Mouse (Mus musculus) heart, postnatal 0 days (tissue): ENCODE results near the gene Prkag2. TPM values are rescaled to one million over a fixed set of nuclear protein-coding genes. Genes with fewer than 3 reads are reported as not detected.

Source experiments
- ATAC-seq: fragments of 200-750 bp; cut with Nextera tagmentation; 2 replicates; pipeline ENCODE4 v1.8.0; 2017; ENCODE audit warnings: low read depth, moderate number of reproducible peaks, moderate library complexity; ENCODE audit not compliant: insufficient read depth
- DNase-seq: peaks from one replicate; pipeline ENCODE4 v3.0.0-alpha.2; 2016; ENCODE audit warnings: low spot score
- H3K27ac ChIP-seq: fragments of 300-500 bp; sonication (generic); 2 replicates; pipeline ENCODE4 v1.5.1; 2014; ENCODE audit warnings: low read depth, mild to moderate bottlenecking
- H3K27me3 ChIP-seq: fragments of 300-500 bp; sonication (generic); 2 replicates; pipeline ENCODE4 v1.6.1; 2014; ENCODE audit warnings: low read length, mixed read lengths; ENCODE audit not compliant: control insufficient read depth, insufficient read depth
- H3K36me3 ChIP-seq: fragments of 300-500 bp; sonication (generic); replicated peaks from 2 replicates; pipeline ENCODE4 v1.6.1; 2014; ENCODE audit warnings: low read length, mixed read lengths; ENCODE audit not compliant: control insufficient read depth, insufficient read depth
- H3K4me1 ChIP-seq: fragments of 300-500 bp; sonication (generic); 2 replicates; pipeline ENCODE4 v1.6.1; 2014; ENCODE audit warnings: antibody characterized with exemption; ENCODE audit not compliant: control insufficient read depth, insufficient read depth
- H3K4me2 ChIP-seq: fragments of 300-500 bp; sonication (generic); 2 replicates; pipeline ENCODE4 v1.6.1; 2014; ENCODE audit warnings: low read depth, mild to moderate bottlenecking, low read length, moderate library complexity
- H3K4me3 ChIP-seq: fragments of 300-500 bp; sonication (generic); 2 replicates; pipeline ENCODE4 v1.5.1; 2014; ENCODE audit warnings: low read depth, low read length
- H3K9ac ChIP-seq: fragments of 300-500 bp; sonication (generic); replicated peaks from 2 replicates; pipeline ENCODE4 v1.6.1; 2014; ENCODE audit warnings: low read depth, low read length, mixed read lengths
- H3K9me3 ChIP-seq: fragments of 300-500 bp; sonication (generic); replicated peaks from 2 replicates; pipeline ENCODE4 v1.6.1; 2016; ENCODE audit warnings: low read length; ENCODE audit not compliant: control insufficient read depth
- CTCF ChIP-seq: IDR thresholded peaks from 2 replicates; pipeline ENCODE4 v1.5.1; 2016; ENCODE audit warnings: antibody characterized with exemption, control low read depth, low read depth
- EP300 ChIP-seq: IDR thresholded peaks from 2 replicates; pipeline ENCODE4 v1.6.1; 2016; ENCODE audit warnings: antibody characterized with exemption, low read depth
- WGBS: fragments of 180-500 bp; shearing (Covaris S2); extraction: QIAGEN DNeasy Blood & Tissue Kit; methylation state at CpG from one replicate; pipeline ENCODE4 v1.1.7; 2014; 5-methylcytosine and 5-hydroxymethylcytosine counted together
- polyA plus RNA-seq: library from polyadenylated mRNA; unstranded; fragments of >200 nt; fragmentation: Nextera tagmentation; extraction: Ambion mirVana; gene quantifications from 2 replicates; pipeline ENCODE4 v1.2.1, GENCODE M21; 2015
- total RNA-seq: library from RNA; depleted of rRNA; stranded (reverse); fragments of >200 nt; gene quantifications from 2 replicates; pipeline ENCODE4 v1.2.3, GENCODE M21; 2014; ENCODE audit warnings: low replicate concordance

The Prkag2 gene
- total and polyA plus RNA-seq, 2 experiments from 2014 or later = 62.9 to 121 TPM

DNA sequence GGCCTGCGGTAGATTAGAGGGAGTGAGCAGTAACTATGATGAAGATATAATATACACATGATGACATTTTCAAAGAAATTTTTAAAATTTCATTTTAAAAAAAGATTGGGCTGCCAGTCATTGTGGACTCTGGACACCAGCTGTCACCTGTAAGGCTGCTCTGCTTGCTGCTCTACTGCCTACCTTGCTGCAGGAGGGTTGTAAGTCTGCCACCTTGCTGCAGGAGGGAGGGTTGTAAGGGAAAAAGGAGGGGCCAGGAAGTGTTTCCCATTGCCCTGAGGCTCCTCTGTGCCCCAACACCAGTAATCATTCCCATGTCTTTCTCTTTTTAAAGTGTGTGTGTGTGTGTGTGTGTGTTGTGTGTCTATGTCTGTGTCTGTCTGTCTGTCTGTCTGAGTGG, 22.1 kb upstream of the Prkag2 start:
- TF ChIP-seq EP300 (no peak), CTCF (no peak)
- H3K27me3 ChIP-seq = no peaks in the 10 kb centered on the region
- DNase-seq = no peak
- no peaks in the 10 kb centered on the region for H3K4me1 ChIP-seq
- H3K27ac ChIP-seq = no peak overlapping the region
- no peaks in the 10 kb centered on the region for H3K36me3 ChIP-seq
- no peak overlapping the region for H3K4me3 ChIP-seq
- no peak overlapping the region for H3K4me2 ChIP-seq
- no peaks in the 10 kb centered on the region for H3K9me3 ChIP-seq
- no peak for ATAC-seq
- H3K9ac ChIP-seq = no peak overlapping the region
- 89% methylated on average over 1 of the region's 1 CpGs for WGBS

GRCm38 (mm10) chr5:25119148-25119547, 18.7 kb upstream of the Prkag2 start:
- ATAC-seq (no peak), DNase-seq (no peak)
- H3K36me3 ChIP-seq = no peaks in the 10 kb centered on the region
- no peaks in the 10 kb centered on the region for H3K27me3 ChIP-seq
- WGBS = 81% methylated on average over 5 of the region's 5 CpGs
- H3K4me1 ChIP-seq = no peaks in the 10 kb centered on the region
- no peak overlapping the region for H3K4me3 ChIP-seq
- TF ChIP-seq EP300 (no peak), CTCF (no peak)
- no peaks in the 10 kb centered on the region for H3K9me3 ChIP-seq
- no peak overlapping the region for H3K27ac ChIP-seq
- H3K9ac ChIP-seq = no peak overlapping the region
- no peak overlapping the region for H3K4me2 ChIP-seq

GRCm38 (mm10) chr5:25115997-25116396, 15.6 kb upstream of the Prkag2 start:
- Histone ChIP-seq H3K27ac (no peak overlapping the region), H3K9me3 (no peaks in the 10 kb centered on the region), H3K4me3 (no peak overlapping the region), H3K4me1 (no peaks in the 10 kb centered on the region), H3K4me2 (no peak overlapping the region), H3K27me3 (no peaks in the 10 kb centered on the region), H3K36me3 (no peaks in the 10 kb centered on the region), H3K9ac (no peak overlapping the region)
- TF ChIP-seq CTCF (no peak), EP300 (no peak)
- DNase-seq = no peak
- WGBS = 70% methylated on average over 5 of the region's 5 CpGs
- ATAC-seq = no peak

GRCm38 (mm10) chr5:25115216-25115615, 14.8 kb upstream of the Prkag2 start:
- 70% methylated on average over 5 of the region's 5 CpGs for WGBS
- TF ChIP-seq CTCF (no peak), EP300 (no peak)
- Histone ChIP-seq H3K4me2 (no peak overlapping the region), H3K4me1 (no peaks in the 10 kb centered on the region), H3K27ac (no peak overlapping the region), H3K27me3 (no peaks in the 10 kb centered on the region), H3K4me3 (no peak overlapping the region), H3K9ac (no peak overlapping the region), H3K9me3 (no peaks in the 10 kb centered on the region), H3K36me3 (no peaks in the 10 kb centered on the region)
- no peak for ATAC-seq
- DNase-seq = no peak

GRCm38 (mm10) chr5:25114110-25114509, 13.7 kb upstream of the Prkag2 start:
- no peak for ATAC-seq
- Histone ChIP-seq H3K9ac (no peak overlapping the region), H3K9me3 (no peaks in the 10 kb centered on the region), H3K4me2 (no peak overlapping the region), H3K27me3 (no peaks in the 10 kb centered on the region), H3K4me1 (no peaks in the 10 kb centered on the region), H3K27ac (no peak overlapping the region), H3K4me3 (no peak overlapping the region), H3K36me3 (no peaks in the 10 kb centered on the region)
- no peak for DNase-seq
- TF ChIP-seq EP300 = no peak
- no peak for TF ChIP-seq CTCF

DNA sequence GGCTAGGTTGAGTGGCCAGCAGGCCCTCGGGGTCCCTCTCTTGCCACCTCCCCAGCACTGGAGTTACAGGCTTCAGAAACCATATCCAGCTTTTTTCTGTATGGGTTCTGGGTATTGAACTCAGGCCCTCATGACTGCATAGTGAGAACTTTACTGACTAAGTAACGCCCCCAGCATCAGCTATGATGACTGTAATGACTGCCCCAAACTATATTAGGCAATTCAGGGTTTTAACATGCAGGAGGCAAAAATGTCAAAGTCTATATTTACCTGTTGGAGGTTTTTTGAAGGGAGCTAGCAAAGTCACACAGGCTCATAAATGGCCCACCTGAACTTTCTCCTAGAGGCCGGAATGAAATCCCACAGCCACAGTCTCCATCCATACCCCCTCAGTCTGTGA, 9.9 kb upstream of the Prkag2 start:
- Histone ChIP-seq H3K4me1 (no peaks in the 10 kb centered on the region), H3K27me3 (no peaks in the 10 kb centered on the region), H3K9ac (no peak overlapping the region), H3K9me3 (no peaks in the 10 kb centered on the region), H3K36me3 (no peaks in the 10 kb centered on the region), H3K27ac (no peak overlapping the region), H3K4me3 (no peak overlapping the region), H3K4me2 (no peak overlapping the region)
- WGBS = 70% methylated on average over 3 of the region's 3 CpGs
- no peak for ATAC-seq
- DNase-seq = no peak
- TF ChIP-seq CTCF (no peak), EP300 (no peak)
